Mouse (Mus musculus) limb, embryonic 14.5 days (tissue): Measurements from ENCODE around the gene Mturn. TPM values are rescaled to one million over a fixed set of nuclear protein-coding genes. Genes with fewer than 3 reads are reported as not detected.

ENCODE experiments used
- ATAC-seq: fragments of 200-750 bp; cut with Nextera tagmentation; 2 replicates; pipeline ENCODE4 v1.8.0; 2017; ENCODE audit warnings: low read depth, moderate number of reproducible peaks, moderate TSS enrichment; ENCODE audit not compliant: low FRiP score
- DNase-seq: peaks from one replicate; pipeline ENCODE4 v3.0.0-alpha.2; 2015; ENCODE audit warnings: low spot score
- H3K27ac ChIP-seq: fragments of 300-500 bp; sonication (generic); replicated peaks from 2 replicates; pipeline ENCODE4 v1.5.1; 2014; ENCODE audit warnings: low read depth, mild to moderate bottlenecking, low read length, moderate library complexity, mixed read lengths
- H3K27me3 ChIP-seq: fragments of 300-500 bp; sonication (generic); 2 replicates; pipeline ENCODE4 v1.6.1; 2014; ENCODE audit warnings: low read length, mixed read lengths; ENCODE audit not compliant: control insufficient read depth, insufficient read depth
- H3K36me3 ChIP-seq: fragments of 300-500 bp; sonication (generic); 2 replicates; pipeline ENCODE4 v1.6.1; 2014; ENCODE audit warnings: mild to moderate bottlenecking, low read length, moderate library complexity, mixed read lengths; ENCODE audit not compliant: control insufficient read depth, insufficient read depth
- H3K4me1 ChIP-seq: fragments of 300-500 bp; sonication (generic); 2 replicates; pipeline ENCODE4 v1.6.1; 2014; ENCODE audit warnings: antibody characterized with exemption, low read length, mixed read lengths; ENCODE audit not compliant: control insufficient read depth, insufficient read depth
- H3K4me2 ChIP-seq: fragments of 300-500 bp; sonication (generic); replicated peaks from 2 replicates; pipeline ENCODE4 v1.6.1; 2014; ENCODE audit warnings: low read depth, mild to moderate bottlenecking, low read length, moderate library complexity; ENCODE audit not compliant: severe bottlenecking
- H3K4me3 ChIP-seq: fragments of 300-500 bp; sonication (generic); replicated peaks from 2 replicates; pipeline ENCODE4 v1.5.1; 2014; ENCODE audit warnings: low read length
- H3K9ac ChIP-seq: fragments of 300-500 bp; sonication (generic); 2 replicates; pipeline ENCODE4 v1.6.1; 2014; ENCODE audit warnings: mild to moderate bottlenecking, low read depth, low read length, moderate library complexity; ENCODE audit not compliant: severe bottlenecking
- H3K9me3 ChIP-seq: fragments of 300-500 bp; sonication (generic); 2 replicates; pipeline ENCODE4 v1.6.1; 2016; ENCODE audit warnings: low read length; ENCODE audit not compliant: control insufficient read depth
- POLR2A ChIP-seq: fragments of 200-500 bp; IDR thresholded peaks from 2 replicates; pipeline ENCODE4 v1.8.0; 2012; ENCODE audit warnings: inconsistent platforms, mild to moderate bottlenecking, moderate library complexity, borderline replicate concordance; ENCODE audit not compliant: insufficient read depth, insufficient read length; ENCODE audit errors: extremely low read depth
- WGBS: fragments of 180-500 bp; shearing (Covaris S2); extraction: QIAGEN DNeasy Blood & Tissue Kit; methylation state at CpG from one replicate; pipeline ENCODE4 v1.1.7; 2014; 5-methylcytosine and 5-hydroxymethylcytosine counted together
- polyA plus RNA-seq, 2 experiments: library from polyadenylated mRNA; depleted of rRNA in 1 of 2; stranded (reverse) in 1 of 2; unstranded in 1 of 2; fragments of >200 nt; fragmentation: Nextera tagmentation in 1 of 2; extraction: Ambion mirVana in 1 of 2; gene quantifications; 2 replicates each; pipeline versions ENCODE4 v1.2.1 to v1.2.3; 2012 to 2014

Gene Mturn
- polyA plus RNA-seq, 2 experiments = 9.3 to 13.0 TPM

GRCm38 (mm10) chr6:54732721-54733120 is 51.3 kb downstream of the Mturn start:
- DNase-seq = no peak
- Histone ChIP-seq H3K4me1 (no peaks in the 10 kb centered on the region), H3K9ac (no peak overlapping the region), H3K27ac (no peak overlapping the region), H3K27me3 (no peaks in the 10 kb centered on the region), H3K4me3 (no peak overlapping the region), H3K9me3 (no peaks in the 10 kb centered on the region), H3K4me2 (no peak overlapping the region), H3K36me3 (no peaks in the 10 kb centered on the region)
- 62% methylated on average over 7 of the region's 7 CpGs for WGBS
- TF ChIP-seq POLR2A = no peak
- ATAC-seq = no peak

GRCm38 (mm10) chr6:54736126-54736525 is 54.7 kb downstream of the Mturn start:
- 76% methylated on average over 9 of the region's 9 CpGs for WGBS
- Histone ChIP-seq H3K27ac (no peak overlapping the region), H3K9ac (no peak overlapping the region), H3K4me3 (no peak overlapping the region), H3K27me3 (no peaks in the 10 kb centered on the region), H3K4me2 (no peak overlapping the region), H3K4me1 (no peaks in the 10 kb centered on the region), H3K36me3 (no peaks in the 10 kb centered on the region), H3K9me3 (no peaks in the 10 kb centered on the region)
- no peak for ATAC-seq
- DNase-seq = no peak
- TF ChIP-seq POLR2A = no peak

DNA sequence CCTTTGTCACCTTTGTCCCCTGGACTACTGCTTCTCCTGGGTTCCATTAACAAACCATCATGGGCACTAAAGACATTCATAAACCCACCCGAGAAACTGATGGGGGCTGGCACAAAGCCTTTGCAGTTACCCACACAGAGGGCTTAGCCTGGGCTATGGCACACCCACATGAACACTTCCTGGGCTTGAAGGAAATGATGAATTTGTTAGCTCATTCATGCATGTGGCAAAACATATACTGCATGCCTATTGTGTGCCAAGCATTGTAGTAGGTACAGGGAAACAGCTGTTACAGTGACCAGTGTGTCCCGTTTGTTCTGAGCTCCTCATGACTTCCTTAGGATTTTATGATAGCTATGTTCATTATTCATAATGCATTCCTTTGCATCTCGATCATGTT is 55.8 kb downstream of the Mturn start:
- Histone ChIP-seq H3K4me2 (no peak overlapping the region), H3K4me1 (no peaks in the 10 kb centered on the region), H3K9ac (no peak overlapping the region), H3K27ac (no peak overlapping the region), H3K9me3 (no peaks in the 10 kb centered on the region), H3K36me3 (no peaks in the 10 kb centered on the region), H3K27me3 (no peaks in the 10 kb centered on the region), H3K4me3 (no peak overlapping the region)
- TF ChIP-seq POLR2A = no peak
- ATAC-seq = no peak
- no peak for DNase-seq
- WGBS = 71% methylated on average over 3 of the region's 3 CpGs

- Histone ChIP-seq H3K27me3 (no peaks in the 10 kb centered on the region), H3K9ac (no peak overlapping the region), H3K27ac (no peak overlapping the region), H3K4me2 (no peak overlapping the region), H3K4me3 (no peak overlapping the region), H3K9me3 (no peaks in the 10 kb centered on the region), H3K36me3 (no peaks in the 10 kb centered on the region), H3K4me1 (no peaks in the 10 kb centered on the region)
- WGBS = 88% methylated on average over 3 of the region's 3 CpGs
- no peak for TF ChIP-seq POLR2A
- ATAC-seq (no peak), DNase-seq (no peak)
Measured at GRCm38 (mm10) chr6:54737684-54738083, 56.3 kb downstream of the Mturn start.

- Histone ChIP-seq H3K36me3 (no peaks in the 10 kb centered on the region), H3K9me3 (no peaks in the 10 kb centered on the region), H3K27me3 (no peaks in the 10 kb centered on the region), H3K27ac (no peak overlapping the region), H3K4me2 (no peak overlapping the region), H3K4me1 (no peaks in the 10 kb centered on the region), H3K4me3 (no peak overlapping the region), H3K9ac (no peak overlapping the region)
- 88% methylated on average over 7 of the region's 7 CpGs for WGBS
- no peak for TF ChIP-seq POLR2A
- DNase-seq = no peak
- ATAC-seq = no peak
Measured at GRCm38 (mm10) chr6:54749056-54749455, 67.6 kb downstream of the Mturn start.

DNA sequence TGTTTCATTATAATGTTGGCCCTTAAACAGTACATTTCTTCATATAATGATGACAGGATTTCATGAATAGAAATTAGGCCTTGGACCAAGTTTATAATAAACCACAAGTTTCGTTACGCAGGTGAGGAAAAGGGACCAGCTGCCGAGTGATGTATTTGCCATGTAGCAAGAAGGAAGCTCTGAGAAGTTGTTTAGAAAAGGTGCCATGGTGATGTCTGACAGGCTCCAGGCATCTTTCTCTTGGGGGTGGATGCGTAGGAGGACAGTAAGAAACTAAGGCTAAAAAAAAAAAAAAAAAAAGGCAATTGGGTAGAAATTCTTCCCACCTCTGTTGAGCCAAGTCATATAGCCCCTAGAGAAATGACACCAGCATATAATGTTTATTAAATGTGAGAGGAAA is 70.2 kb downstream of the Mturn start:
- Histone ChIP-seq H3K27ac (no peak overlapping the region), H3K9me3 (no peaks in the 10 kb centered on the region), H3K9ac (no peak overlapping the region), H3K4me3 (no peak overlapping the region), H3K27me3 (no peaks in the 10 kb centered on the region), H3K4me2 (no peak overlapping the region), H3K36me3 (no peaks in the 10 kb centered on the region), H3K4me1 (no peaks in the 10 kb centered on the region)
- ATAC-seq (no peak), DNase-seq (no peak)
- WGBS = 81% methylated on average over 4 of the region's 4 CpGs
- no peak for TF ChIP-seq POLR2A
